Mouse (Mus musculus): ENCODE data around the gene Kcnh2. TPM values are rescaled to one million over a fixed set of nuclear protein-coding genes. Genes with fewer than 3 reads are reported as not detected.

Gene Kcnh2
- total RNA-seq, 2 experiments from 2014 or later, result 13.1 to 15.5 TPM

Other genes with a start within 250 kb of the Kcnh2 start
- 1 to 10 TPM; 6.8 to 7.2 TPM for gene Nupl2, start 186.6 kb downstream of the Kcnh2 start, total RNA-seq (2021)
- 10 to 100 TPM in 1 of 2 experiments, 1 to 10 TPM in 1; 9.1 to 16.3 TPM for gene Nos3, start 13.2 kb upstream of the Kcnh2 start, total RNA-seq (2021)
- gene Atg9b, start 40.5 kb upstream of the Kcnh2 start, total RNA-seq (2021), result 1 to 10 TPM; 1.3 to 2.6 TPM
- 10 to 100 TPM; 76.4 to 88.2 TPM for gene Abcb8, start 42.1 kb upstream of the Kcnh2 start, total RNA-seq (2021)
- gene Asic3, start 61.8 kb upstream of the Kcnh2 start, total RNA-seq (2021), result under 1 TPM in 1 of 2 experiments, not detected in 1; 0.33 TPM
- 10 to 100 TPM; 42.4 to 47.5 TPM for gene Cdk5, start 71.9 kb upstream of the Kcnh2 start, total RNA-seq (2021)
- 10 to 100 TPM; 49.3 to 62.3 TPM for gene Slc4a2, start 72.2 kb upstream of the Kcnh2 start, total RNA-seq (2021)
- gene Fastk, start 93.7 kb upstream of the Kcnh2 start, total RNA-seq (2021), result 100 to 1,000 TPM in 1 of 2 experiments, 10 to 100 TPM in 1; 94.6 to 117 TPM
- gene Tmub1, start 96.2 kb upstream of the Kcnh2 start, total RNA-seq (2021), result 10 to 100 TPM; 11.7 to 13.2 TPM
- gene Agap3, start 100.6 kb upstream of the Kcnh2 start, total RNA-seq (2021), result 10 to 100 TPM; 79.5 to 94.0 TPM
- gene Gbx1, start 175.6 kb upstream of the Kcnh2 start, total RNA-seq (2021), result not detected
- under 1 TPM in 1 of 2 experiments, not detected in 1; 0.23 TPM for gene Asb10, start 189.4 kb upstream of the Kcnh2 start, total RNA-seq (2021)
- not detected for gene 4931409K22Rik, start 205.2 kb upstream of the Kcnh2 start, total RNA-seq (2021)
- gene Abcf2, start 225.9 kb upstream of the Kcnh2 start, total RNA-seq (2021), result 10 to 100 TPM; 62.8 to 81.3 TPM
- gene Chpf2, start 235.1 kb upstream of the Kcnh2 start, total RNA-seq (2021), result 10 to 100 TPM; 34.5 to 39.7 TPM